Mouse (Mus musculus) ES-E14 (cell line): ENCODE measurements around the gene Noxa1. TPM values are rescaled to one million over a fixed set of nuclear protein-coding genes. Genes with fewer than 3 reads are reported as not detected.

Source experiments
- DNase-seq: peaks from one replicate; pipeline ENCODE4 v3.0.0-alpha.2; 2013; ENCODE audit warnings: low read depth, low spot score
- H3K27ac ChIP-seq: 2 replicates; pipeline ENCODE4 v1.5.1; 2012; ENCODE audit warnings: low read depth, mild to moderate bottlenecking, low read length, moderate library complexity, mixed read lengths; ENCODE audit not compliant: poor library complexity, insufficient read depth, severe bottlenecking
- H3K36me3 ChIP-seq: 2 replicates; pipeline ENCODE4 v1.6.1; 2012; ENCODE audit warnings: mild to moderate bottlenecking, low read length, moderate library complexity, mixed read lengths; ENCODE audit not compliant: control insufficient read depth, poor library complexity, insufficient read depth, severe bottlenecking
- H3K4me1 ChIP-seq, 2 experiments: fragments of 150-350 bp in 1 of 2; sonication (generic) in 1 of 2; 2 replicates each; pipeline ENCODE4 v1.6.1; 2012; ENCODE audit warnings: low read length in 2 of 2, mild to moderate bottlenecking in 1 of 2, mixed read lengths in 1 of 2; ENCODE audit not compliant: control insufficient read depth in 2 of 2, insufficient read depth in 2 of 2, poor library complexity in 1 of 2
- H3K4me3 ChIP-seq, 2 experiments: fragments of 150-350 bp in 1 of 2; sonication (generic) in 1 of 2; 2 replicates each; pipeline ENCODE4 v1.5.1; 2012; ENCODE audit warnings: low read length in 2 of 2, low read depth in 1 of 2, mild to moderate bottlenecking in 1 of 2, mixed read lengths in 1 of 2; ENCODE audit not compliant: insufficient read depth in 1 of 2, poor library complexity in 1 of 2, severe bottlenecking in 1 of 2
- H3K9ac ChIP-seq: 2 replicates; pipeline ENCODE4 v1.6.1; 2012; ENCODE audit warnings: low read depth, mild to moderate bottlenecking, low read length, mixed read lengths; ENCODE audit not compliant: poor library complexity, insufficient read depth, severe bottlenecking
- H3K9me3 ChIP-seq: fragments of 150-350 bp; sonication (generic); 2 replicates; pipeline ENCODE4 v1.6.1; 2012; ENCODE audit warnings: low read depth, mild to moderate bottlenecking, low read length; ENCODE audit not compliant: control insufficient read depth, insufficient read depth
- CHD2 ChIP-seq: IDR thresholded peaks from 2 replicates; pipeline ENCODE4 v1.6.1; 2014; ENCODE audit warnings: mild to moderate bottlenecking, low read depth, low read length, inconsistent platforms
- HCFC1 ChIP-seq: IDR thresholded peaks from 2 replicates; pipeline ENCODE4 v1.6.1; 2012; ENCODE audit warnings: low read length, inconsistent platforms, borderline replicate concordance; ENCODE audit not compliant: insufficient read depth
- MAFK ChIP-seq: IDR thresholded peaks from 2 replicates; pipeline ENCODE4 v1.6.1; 2014; ENCODE audit warnings: mild to moderate bottlenecking, low read depth, low read length, inconsistent platforms; ENCODE audit not compliant: insufficient read depth
- ZC3H11A ChIP-seq: IDR thresholded peaks from 2 replicates; pipeline ENCODE4 v1.6.1; 2012; ENCODE audit warnings: low read depth, mild to moderate bottlenecking, inconsistent platforms, low read length, borderline replicate concordance
- ZNF384 ChIP-seq: IDR thresholded peaks from 2 replicates; pipeline ENCODE4 v1.6.1; 2012; ENCODE audit warnings: low read depth, low read length, inconsistent platforms
- in situ Hi-C, 2 experiments: fragments of 600-800 bp; cut with MboI; formaldehyde crosslinking; loops; one replicate each; pipeline ENCODE4 v1.15.1; 2025; ENCODE audit warnings: low sequenced_read_pairs in 2 of 2, inconsistent platforms in 1 of 2; ENCODE audit not compliant: unreplicated experiment in 2 of 2
- total RNA-seq: library from RNA; depleted of rRNA; stranded (reverse); fragments of 300-350 nt; gene quantifications from 2 replicates; pipeline ENCODE4 v1.2.3, GENCODE M21; 2012

The Noxa1 gene
- total RNA-seq, 1 experiment: 0.22 TPM

GRCm38 (mm10) chr2:25106045-25106444 lies 11.1 kb upstream of the Noxa1 start:
- TF ChIP-seq ZNF384: no peak
- TF ChIP-seq ZC3H11A: no peak
- no peak for TF ChIP-seq HCFC1
- TF ChIP-seq CHD2: no peak
- no peak for TF ChIP-seq MAFK
- H3K27ac ChIP-seq: no peak overlapping the region
- in situ Hi-C loops: no loop called here

DNA sequence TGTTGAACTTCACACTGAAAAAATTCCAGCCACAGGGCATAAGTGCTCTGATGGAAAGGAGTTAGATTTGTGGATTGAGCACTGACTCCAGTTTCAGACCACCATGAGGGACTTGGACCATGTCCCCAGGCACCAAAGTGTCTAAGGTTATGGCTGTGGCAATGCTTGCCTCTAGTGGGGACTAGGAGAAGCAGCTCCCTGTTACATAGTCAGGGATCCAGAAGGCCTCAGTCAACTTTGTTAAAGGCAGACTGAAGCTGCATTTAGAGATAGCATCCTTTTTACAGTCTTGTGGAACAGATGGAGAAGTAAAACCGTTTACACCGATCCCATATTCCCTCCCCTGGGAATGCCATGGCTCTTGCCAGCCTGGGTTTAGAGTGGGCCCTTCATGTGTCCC lies 9.2 kb upstream of the Noxa1 start:
- Histone ChIP-seq H3K9me3 (no peaks in the 10 kb centered on the region), H3K9ac (no peak overlapping the region), H3K4me3 (no peak overlapping the region), H3K36me3 (no peaks in the 10 kb centered on the region; the same call in 1 of the 2 replicates), H3K27ac (no peak overlapping the region), H3K4me1 (no peaks in the 10 kb centered on the region)
- no peak for DNase-seq
- in situ Hi-C loops: no loop called here
- no peak for TF ChIP-seq CHD2
- TF ChIP-seq ZC3H11A: no peak
- TF ChIP-seq HCFC1: no peak
- TF ChIP-seq ZNF384: no peak
- no peak for TF ChIP-seq MAFK

More at GRCm38 (mm10) chr2:25106045-25106444, 11.1 kb upstream of the Noxa1 start:
- Histone ChIP-seq H3K9ac (no peak overlapping the region), H3K36me3 (no peaks in the 10 kb centered on the region; the same call in 1 of the 2 replicates), H3K4me1 (no peaks in the 10 kb centered on the region), H3K9me3 (no peaks in the 10 kb centered on the region), H3K4me3 (no peak overlapping the region)
- no peak for DNase-seq

GRCm38 (mm10) chr2:25099703-25100102 lies 4.8 kb upstream of the Noxa1 start:
- in situ Hi-C loops: no loop called here
- Histone ChIP-seq H3K4me1 (peaks cover 0 to 5% of the 10 kb centered on the region in 2 experiments; a peak in 1 of 4 replicates), H3K9ac (no peak overlapping the region), H3K9me3 (no peaks in the 10 kb centered on the region), H3K4me3 (no peak overlapping the region), H3K27ac (no peak overlapping the region), H3K36me3 (no peaks in the 10 kb centered on the region)
- no peak for DNase-seq
- TF ChIP-seq ZC3H11A (no peak), MAFK (no peak), ZNF384 (no peak), HCFC1 (no peak), CHD2 (no peak)

- no peaks in the 10 kb centered on the region for H3K9me3 ChIP-seq
- no peaks in the 10 kb centered on the region for H3K36me3 ChIP-seq
- H3K9ac ChIP-seq: no peak overlapping the region
- TF ChIP-seq CHD2: no peak
- no peak for TF ChIP-seq ZNF384
- TF ChIP-seq ZC3H11A: no peak
- no peak for TF ChIP-seq HCFC1
- TF ChIP-seq MAFK: no peak
- DNase-seq: no peak
- no peak overlapping the region for H3K27ac ChIP-seq
- in situ Hi-C loops: no loop called here
- peaks cover 0 to 5% of the 10 kb centered on the region in 2 experiments; a peak in 1 of 4 replicates for H3K4me1 ChIP-seq
- H3K4me3 ChIP-seq: no peak overlapping the region
Measured at GRCm38 (mm10) chr2:25098956-25099355, 4.0 kb upstream of the Noxa1 start.

DNA sequence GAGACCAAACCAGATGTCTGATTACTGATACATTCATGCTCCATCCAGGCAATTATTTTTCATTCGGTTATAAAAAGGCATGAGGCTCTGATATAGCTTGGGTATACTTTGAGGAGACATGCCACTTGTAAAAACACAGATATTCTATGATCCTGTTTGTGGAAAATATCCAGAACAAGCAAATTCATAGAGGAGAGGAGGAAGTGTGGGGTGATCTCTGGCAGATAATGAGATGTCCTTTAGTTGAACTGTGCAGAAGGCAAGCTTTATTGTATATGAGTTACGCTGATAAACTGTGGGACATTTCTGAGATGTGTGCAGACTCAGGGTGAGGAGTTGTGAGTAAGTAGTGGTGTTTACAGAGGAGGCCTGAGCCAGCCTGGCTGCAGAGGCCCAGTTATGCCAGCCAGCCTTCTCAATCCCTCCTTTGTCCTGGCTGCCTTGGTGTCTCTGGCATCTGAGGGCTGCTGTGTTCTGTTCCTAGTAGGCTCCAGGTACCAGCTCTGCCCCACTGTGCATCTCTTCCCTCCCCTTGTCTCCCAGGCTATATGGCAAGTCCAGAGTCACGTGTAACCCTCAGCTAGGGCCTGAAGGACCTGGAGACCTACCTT lies 3.2 kb upstream of the Noxa1 start:
- Histone ChIP-seq H3K27ac (no peak overlapping the region), H3K36me3 (no peaks in the 10 kb centered on the region), H3K4me3 (no peak overlapping the region), H3K9ac (no peak overlapping the region), H3K4me1 (peaks cover 0 to 5% of the 10 kb centered on the region in 2 experiments; a peak in 1 of 4 replicates), H3K9me3 (no peaks in the 10 kb centered on the region)
- in situ Hi-C loops: no loop called here
- DNase-seq: no peak
- TF ChIP-seq CHD2: no peak
- no peak for TF ChIP-seq HCFC1
- TF ChIP-seq MAFK: no peak
- TF ChIP-seq ZC3H11A: no peak
- TF ChIP-seq ZNF384: no peak
